Mouse (Mus musculus): ENCODE data around the gene Il10rb. TPM values are rescaled to one million over a fixed set of nuclear protein-coding genes. Genes with fewer than 3 reads are reported as not detected.

The Il10rb gene
- polyA plus RNA-seq, 1 experiment, result 24.1 TPM

GRCm38 (mm10) chr16:91448895-91449294 is 42.9 kb downstream of the Il10rb start:
- Histone ChIP-seq H3K4me3 (replicated peaks; ENCODE audit: control insufficient read depth, low read depth, low read length) (no peak overlapping the region), H3K4me1 (ENCODE audit: control insufficient read depth, insufficient read depth, low read length) (peaks cover 14% of the 10 kb centered on the region), H3K27ac (ENCODE audit: control insufficient read depth, insufficient read depth, low read depth, low read length, poor library complexity) (no peak overlapping the region)
- WGBS, result 71% methylated on average over 7 of the region's 7 CpGs
- TF ChIP-seq CTCF (IDR thresholded peaks at IDR 0.05; ENCODE audit: control insufficient read depth, insufficient read depth, low read length), result no peak
- TF ChIP-seq POLR2A (IDR thresholded peaks at IDR 0.05; ENCODE audit: borderline replicate concordance, control insufficient read depth, low read depth, low read length), result no peak

GRCm38 (mm10) chr16:91450137-91451064 is 44.4 kb downstream of the Il10rb start:
- Histone ChIP-seq H3K27ac (ENCODE audit: control insufficient read depth, insufficient read depth, low read depth, low read length, poor library complexity) (no peak overlapping the region), H3K4me1 (ENCODE audit: control insufficient read depth, insufficient read depth, low read length) (peaks cover 14% of the 10 kb centered on the region)
- WGBS, result 91% methylated on average over 12 of the region's 12 CpGs

GRCm38 (mm10) chr16:91451949-91452348 is 46.0 kb downstream of the Il10rb start:
- WGBS, result 2% methylated on average over 2 of the region's 2 CpGs
- Histone ChIP-seq H3K4me1 (ENCODE audit: control insufficient read depth, insufficient read depth, low read length) (peaks cover 15% of the 10 kb centered on the region), H3K27ac (ENCODE audit: control insufficient read depth, insufficient read depth, low read depth, low read length, poor library complexity) (peak overlapping the region; percentile 80), H3K4me3 (replicated peaks; ENCODE audit: control insufficient read depth, low read depth, low read length) (no peak overlapping the region)
- TF ChIP-seq CTCF (IDR thresholded peaks at IDR 0.05; ENCODE audit: control insufficient read depth, insufficient read depth, low read length), result no peak
- TF ChIP-seq POLR2A (IDR thresholded peaks at IDR 0.05; ENCODE audit: borderline replicate concordance, control insufficient read depth, low read depth, low read length), result no peak

More at GRCm38 (mm10) chr16:91450137-91451064, 44.4 kb downstream of the Il10rb start:
- no peak overlapping the region for H3K4me3 ChIP-seq (replicated peaks; ENCODE audit: control insufficient read depth, low read depth, low read length)
- TF ChIP-seq POLR2A (IDR thresholded peaks at IDR 0.05; ENCODE audit: borderline replicate concordance, control insufficient read depth, low read depth, low read length) (no peak), CTCF (IDR thresholded peaks at IDR 0.05; ENCODE audit: control insufficient read depth, insufficient read depth, low read length) (no peak)

- Histone ChIP-seq H3K4me3 (replicated peaks; ENCODE audit: control insufficient read depth, low read depth, low read length) (no peak overlapping the region), H3K4me1 (ENCODE audit: control insufficient read depth, insufficient read depth, low read length) (peaks cover 10% of the 10 kb centered on the region), H3K27ac (ENCODE audit: control insufficient read depth, insufficient read depth, low read depth, low read length, poor library complexity) (peak overlapping the region; percentile 80)
- TF ChIP-seq CTCF (IDR thresholded peaks at IDR 0.05; ENCODE audit: control insufficient read depth, insufficient read depth, low read length) (no peak), POLR2A (IDR thresholded peaks at IDR 0.05; ENCODE audit: borderline replicate concordance, control insufficient read depth, low read depth, low read length) (no peak)
- WGBS, result 13% methylated on average over 6 of the region's 6 CpGs
These were observed 46.5 kb downstream of the Il10rb start for GRCm38 (mm10) chr16:91452363-91452896.

GRCm38 (mm10) chr16:91455868-91456267 is 49.9 kb downstream of the Il10rb start:
- H3K4me3 ChIP-seq (replicated peaks; ENCODE audit: control insufficient read depth, low read depth, low read length), result no peak overlapping the region
- H3K4me1 ChIP-seq (ENCODE audit: control insufficient read depth, insufficient read depth, low read length), result peaks cover 9% of the 10 kb centered on the region
- WGBS, result 10% methylated on average over 4 of the region's 4 CpGs
- peak overlapping the region; percentile 92; the same call in 1 of the 2 replicates for H3K27ac ChIP-seq (ENCODE audit: control insufficient read depth, insufficient read depth, low read depth, low read length, poor library complexity)
- TF ChIP-seq POLR2A (IDR thresholded peaks at IDR 0.05; ENCODE audit: borderline replicate concordance, control insufficient read depth, low read depth, low read length), result no peak
- no peak for TF ChIP-seq CTCF (IDR thresholded peaks at IDR 0.05; ENCODE audit: control insufficient read depth, insufficient read depth, low read length)

GRCm38 (mm10) chr16:91458301-91458746 is 52.4 kb downstream of the Il10rb start:
- Histone ChIP-seq H3K27ac (ENCODE audit: control insufficient read depth, insufficient read depth, low read depth, low read length, poor library complexity) (peak overlapping the region; percentile 35; the same call in 1 of the 2 replicates), H3K4me1 (ENCODE audit: control insufficient read depth, insufficient read depth, low read length) (peaks cover 5% of the 10 kb centered on the region), H3K4me3 (replicated peaks; ENCODE audit: control insufficient read depth, low read depth, low read length) (no peak overlapping the region)
- 51% methylated on average over 21 of the region's 21 CpGs for WGBS
- TF ChIP-seq POLR2A (IDR thresholded peaks at IDR 0.05; ENCODE audit: borderline replicate concordance, control insufficient read depth, low read depth, low read length), result no peak
- TF ChIP-seq CTCF (IDR thresholded peaks at IDR 0.05; ENCODE audit: control insufficient read depth, insufficient read depth, low read length), result no peak

- H3K27ac ChIP-seq (ENCODE audit: control insufficient read depth, insufficient read depth, low read depth, low read length, poor library complexity), result peak overlapping the region; percentile 42; the same call in 1 of the 2 replicates
- no peak overlapping the region for H3K4me3 ChIP-seq (replicated peaks; ENCODE audit: control insufficient read depth, low read depth, low read length)
- H3K4me1 ChIP-seq (ENCODE audit: control insufficient read depth, insufficient read depth, low read length), result peaks cover 5% of the 10 kb centered on the region
- 69% methylated on average over 5 of the region's 5 CpGs for WGBS
- TF ChIP-seq POLR2A (IDR thresholded peaks at IDR 0.05; ENCODE audit: borderline replicate concordance, control insufficient read depth, low read depth, low read length), result no peak
These were observed 53.0 kb downstream of the Il10rb start for GRCm38 (mm10) chr16:91458976-91459375.

- 75% methylated on average over 3 of the region's 3 CpGs for WGBS
- Histone ChIP-seq H3K4me3 (replicated peaks; ENCODE audit: control insufficient read depth, low read depth, low read length) (no peak overlapping the region), H3K27ac (ENCODE audit: control insufficient read depth, insufficient read depth, low read depth, low read length, poor library complexity) (peak overlapping the region; percentile 56; the same call in 1 of the 2 replicates), H3K4me1 (ENCODE audit: control insufficient read depth, insufficient read depth, low read length) (peaks cover 5% of the 10 kb centered on the region)
- TF ChIP-seq CTCF (IDR thresholded peaks at IDR 0.05; ENCODE audit: control insufficient read depth, insufficient read depth, low read length) (no peak), POLR2A (IDR thresholded peaks at IDR 0.05; ENCODE audit: borderline replicate concordance, control insufficient read depth, low read depth, low read length) (no peak)
These were observed 53.4 kb downstream of the Il10rb start for GRCm38 (mm10) chr16:91459396-91459795.
